Mouse (Mus musculus): ENCODE data around the gene Samd4b.

- TF ChIP-seq GATA1 (IDR thresholded peaks at IDR 0.05; ENCODE audit: borderline replicate concordance, low read length) (no peak), CTCF (IDR thresholded peaks at IDR 0.05; ENCODE audit: low read depth, low read length) (no peak), TAL1 (conservative IDR thresholded peaks at IDR 0.05; ENCODE audit: low read depth, low read length) (no peak), GATA2 (IDR thresholded peaks at IDR 0.05; ENCODE audit: borderline replicate concordance, low read depth, low read length) (no peak), POLR2AphosphoS5 (IDR thresholded peaks at IDR 0.05; ENCODE audit: insufficient replicate concordance, low read depth, low read length) (no peak)
Measured at GRCm38 (mm10) chr7:28511441-28511840, 86.5 kb downstream of the Samd4b start.
